Mouse (Mus musculus): ENCODE measurements around the gene Slc27a4. TPM values are rescaled to one million over a fixed set of nuclear protein-coding genes. Genes with fewer than 3 reads are reported as not detected.

The Slc27a4 gene
- polyA plus RNA-seq, 1 experiment = 90.6 TPM

DNA sequence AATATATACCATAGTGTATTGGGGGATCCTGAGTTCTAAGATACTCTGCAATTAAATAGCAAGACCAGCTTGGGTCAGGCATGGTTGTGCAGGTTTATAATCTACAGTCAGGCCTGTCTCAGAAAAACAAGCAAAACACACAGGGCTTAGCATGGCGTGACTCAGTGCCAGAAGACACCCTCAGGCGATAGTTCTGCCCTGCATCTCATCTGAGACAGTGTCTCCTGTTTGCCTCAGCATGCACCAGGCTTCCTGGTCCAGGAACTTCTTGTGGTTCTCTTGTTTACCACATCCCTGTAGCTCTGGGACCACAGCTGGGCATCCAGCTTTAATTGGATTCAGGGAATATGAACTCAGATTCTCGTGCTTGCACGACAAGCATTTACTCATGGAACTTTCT, 62.7 kb downstream of the Slc27a4 start:
- WGBS = 85% methylated on average over 4 of the region's 4 CpGs
- H3K27me3 ChIP-seq (ENCODE audit: control insufficient read depth, insufficient read depth, low read length) = no peaks in the 10 kb centered on the region

More for the DNA sequence above, 62.7 kb downstream of the Slc27a4 start:
- TF ChIP-seq CTCF (IDR thresholded peaks at IDR 0.05; ENCODE audit: borderline replicate concordance, insufficient read depth, low read depth, low read length) (no peak), POLR2A (IDR thresholded peaks at IDR 0.05; ENCODE audit: borderline replicate concordance, insufficient read depth, low read length) (no peak)
- Histone ChIP-seq H3K4me3 (replicated peaks; ENCODE audit: insufficient read depth, low read depth, low read length) (no peak overlapping the region), H3K27ac (ENCODE audit: insufficient read depth, low read length) (no peak overlapping the region), H3K4me1 (ENCODE audit: control insufficient read depth, insufficient read depth, low read length) (peaks cover 7% of the 10 kb centered on the region; the same call in 1 of the 2 replicates)
- DNase-seq = no peak

Other genes starting within 250 kb of the Slc27a4 start
- 72.6 and 80.3 TPM in 2 replicates for gene Rapgef1, start 182.9 kb upstream of the Slc27a4 start, polyA plus RNA-seq (2012; rRNA removed)
- 0.19 and 0.28 TPM in 2 replicates for gene Gm13420, start 50.9 kb upstream of the Slc27a4 start, polyA plus RNA-seq (2012; rRNA removed)
- not detected in 2 replicates for gene Gm13547, start 43.3 kb upstream of the Slc27a4 start, polyA plus RNA-seq (2012; rRNA removed)
- 28.2 TPM in 2 replicates for gene Coq4, start 15.1 kb upstream of the Slc27a4 start, polyA plus RNA-seq (2012; rRNA removed)
- 39.9 and 42.8 TPM in 2 replicates for gene Trub2, start 14.1 kb upstream of the Slc27a4 start, polyA plus RNA-seq (2012; rRNA removed)
- gene Urm1, start 17.4 kb downstream of the Slc27a4 start, polyA plus RNA-seq (2012; rRNA removed) = 78.6 and 89.6 TPM in 2 replicates
- 30.4 and 38.2 TPM in 2 replicates for gene Cercam, start 66.5 kb downstream of the Slc27a4 start, polyA plus RNA-seq (2012; rRNA removed)
- 264 and 287 TPM in 2 replicates for gene Odf2, start 86.6 kb downstream of the Slc27a4 start, polyA plus RNA-seq (2012; rRNA removed)
- gene Gle1, start 132.8 kb downstream of the Slc27a4 start, polyA plus RNA-seq (2012; rRNA removed) = 72.7 and 74.7 TPM in 2 replicates
- 922 and 988 TPM in 2 replicates for gene Sptan1, start 162.9 kb downstream of the Slc27a4 start, polyA plus RNA-seq (2012; rRNA removed)
- gene Wdr34, start 246.2 kb downstream of the Slc27a4 start, polyA plus RNA-seq (2012; rRNA removed) = 25.2 and 25.6 TPM in 2 replicates

Data from cerebellum, adult 2 months (tissue).